Mouse (Mus musculus) kidney, embryonic 15.5 days (tissue): ENCODE measurements around the gene Aamp. TPM values are rescaled to one million over a fixed set of nuclear protein-coding genes. Genes with fewer than 3 reads are reported as not detected.

Experiments
- ATAC-seq: fragments of 200-750 bp; cut with Nextera tagmentation; replicated peaks from 2 replicates; pipeline ENCODE4 v1.8.0; 2017; ENCODE audit warnings: moderate TSS enrichment; ENCODE audit not compliant: low FRiP score
- H3K27ac ChIP-seq: fragments of 300-500 bp; sonication (generic); 2 replicates; pipeline ENCODE4 v1.5.1; 2015; ENCODE audit warnings: mild to moderate bottlenecking, inconsistent platforms
- H3K27me3 ChIP-seq: fragments of 300-500 bp; sonication (generic); 2 replicates; pipeline ENCODE4 v1.6.1; 2015; ENCODE audit warnings: inconsistent platforms
- H3K36me3 ChIP-seq: fragments of 300-500 bp; sonication (generic); 2 replicates; pipeline ENCODE4 v1.6.1; 2015; ENCODE audit warnings: inconsistent platforms
- H3K4me1 ChIP-seq: fragments of 300-500 bp; sonication (generic); 2 replicates; pipeline ENCODE4 v1.6.1; 2015; ENCODE audit warnings: inconsistent platforms
- H3K4me2 ChIP-seq: fragments of 300-500 bp; sonication (generic); 2 replicates; pipeline ENCODE4 v1.6.1; 2015; ENCODE audit warnings: moderate library complexity, mild to moderate bottlenecking, inconsistent platforms
- H3K4me3 ChIP-seq: fragments of 300-500 bp; sonication (generic); replicated peaks from 2 replicates; pipeline ENCODE4 v1.5.1; 2015; ENCODE audit warnings: mild to moderate bottlenecking, inconsistent platforms
- H3K9ac ChIP-seq: fragments of 300-500 bp; sonication (generic); 2 replicates; pipeline ENCODE4 v1.6.1; 2015; ENCODE audit warnings: mild to moderate bottlenecking, inconsistent platforms
- H3K9me3 ChIP-seq: fragments of 300-500 bp; sonication (generic); replicated peaks from 2 replicates; pipeline ENCODE4 v1.6.1; 2016; ENCODE audit warnings: inconsistent platforms
- whole genome bisulfite sequencing: fragments of 180-500 bp; shearing (Covaris S2); methylation state at CpG from one replicate; pipeline ENCODE4 v1.1.7; 2015; ENCODE audit warnings: mixed read lengths; 5-methylcytosine and 5-hydroxymethylcytosine counted together
- polyA plus RNA-seq: library from polyadenylated mRNA; unstranded; fragments of >200 nt; fragmentation: Nextera tagmentation; extraction: Ambion mirVana; gene quantifications from 2 replicates; pipeline ENCODE4 v1.2.1, GENCODE M21; 2015

The Aamp gene
- polyA plus RNA-seq, 1 experiment from 2014 or later = 283 TPM

DNA sequence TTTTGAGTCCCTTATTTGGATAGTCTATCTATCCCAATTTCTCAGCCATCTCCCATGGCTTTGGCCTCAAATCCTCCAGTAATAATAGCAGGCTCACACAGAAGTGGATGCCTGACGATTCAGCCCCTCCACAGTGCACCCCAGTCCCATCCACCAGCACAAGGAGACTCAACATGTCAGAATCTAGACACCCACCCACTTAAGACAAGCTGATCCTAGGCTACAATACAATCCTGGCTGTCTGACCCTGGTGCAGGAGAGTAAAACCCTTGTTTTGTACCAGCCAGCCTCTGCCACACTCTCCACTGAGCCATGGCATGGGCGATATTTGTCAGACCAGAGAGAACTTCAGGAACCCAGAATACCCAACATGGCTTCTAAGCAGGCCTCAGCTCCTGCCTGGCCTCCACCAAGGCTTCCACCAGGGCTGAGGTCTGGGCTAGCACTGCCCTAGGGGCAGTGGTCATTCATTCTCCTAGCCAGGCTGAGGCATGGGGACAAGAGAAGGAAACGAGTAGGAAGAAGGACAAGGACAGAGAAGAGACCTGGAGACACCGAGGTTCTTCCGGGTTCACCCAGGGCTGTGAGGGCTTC, 13.7 kb upstream of the Aamp start:
- H3K4me3 ChIP-seq = no peak overlapping the region
- peaks cover 11% of the 10 kb centered on the region for H3K36me3 ChIP-seq
- no peak overlapping the region for H3K9ac ChIP-seq
- no peak for ATAC-seq
- H3K27ac ChIP-seq = peak overlapping the region; percentile 58; the same call in 1 of the 2 replicates
- 85% methylated on average over 5 of the region's 5 CpGs for WGBS
- H3K4me2 ChIP-seq = no peak overlapping the region
- H3K4me1 ChIP-seq = peaks cover 79% of the 10 kb centered on the region
- H3K27me3 ChIP-seq = no peaks in the 10 kb centered on the region
- no peaks in the 10 kb centered on the region for H3K9me3 ChIP-seq

DNA sequence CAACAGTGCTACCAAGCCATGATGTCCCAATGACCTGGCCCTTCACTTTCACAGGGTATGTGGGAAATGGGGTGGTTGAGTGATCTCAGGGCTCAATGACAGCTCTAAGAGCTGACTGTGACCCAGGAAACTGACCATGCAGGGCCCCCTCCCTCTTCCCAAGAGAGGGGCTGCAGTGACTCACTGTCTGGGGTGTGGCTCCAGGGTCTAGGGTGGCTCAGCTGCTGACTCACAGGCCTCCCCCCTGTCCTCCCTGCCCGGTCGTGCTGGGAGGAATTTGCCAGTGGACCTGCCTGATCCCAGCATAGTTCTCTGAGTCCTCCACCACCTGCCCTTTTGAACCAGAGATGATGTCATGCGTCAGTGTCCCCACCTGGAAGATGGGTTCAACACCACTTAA, 12.7 kb upstream of the Aamp start:
- Histone ChIP-seq H3K27me3 (no peaks in the 10 kb centered on the region), H3K9ac (no peak overlapping the region), H3K4me2 (peak overlapping the region; percentile 53; the same call in 1 of the 2 replicates), H3K36me3 (peaks cover 21% of the 10 kb centered on the region), H3K27ac (peak overlapping the region; percentile 98), H3K9me3 (no peaks in the 10 kb centered on the region), H3K4me1 (peaks cover 69% of the 10 kb centered on the region), H3K4me3 (no peak overlapping the region)
- WGBS = 41% methylated on average over 3 of the region's 3 CpGs
- peak; percentile 23; the same call in 1 of the 2 replicates for ATAC-seq

DNA sequence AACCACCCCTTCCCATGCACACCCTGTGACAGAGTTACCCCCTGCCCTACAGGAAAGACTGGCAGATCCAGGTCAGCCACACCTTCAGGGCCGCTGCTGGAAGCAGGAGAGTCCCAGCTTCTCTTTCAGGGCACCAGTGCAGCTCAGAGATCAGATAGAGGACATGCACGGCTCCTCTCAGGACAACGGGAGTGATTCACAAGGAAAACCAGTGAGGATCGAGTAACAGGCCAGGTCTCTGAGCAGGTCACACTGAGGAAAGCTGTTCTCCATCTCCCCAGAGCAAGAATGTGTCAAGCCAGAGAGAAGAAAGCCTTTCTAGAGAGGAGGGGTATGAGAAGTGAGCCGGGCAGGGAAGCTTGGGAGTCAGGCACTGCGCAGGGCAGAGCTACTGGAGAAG, 11.9 kb upstream of the Aamp start:
- peak overlapping the region; percentile 98 for H3K27ac ChIP-seq
- H3K9me3 ChIP-seq = no peaks in the 10 kb centered on the region
- ATAC-seq = peak; percentile 37
- no peak overlapping the region for H3K4me3 ChIP-seq
- H3K36me3 ChIP-seq = peaks cover 29% of the 10 kb centered on the region
- H3K4me1 ChIP-seq = peaks cover 65% of the 10 kb centered on the region
- no peaks in the 10 kb centered on the region for H3K27me3 ChIP-seq
- 16% methylated on average over 6 of the region's 6 CpGs for WGBS
- peak overlapping the region; percentile 53 for H3K4me2 ChIP-seq
- H3K9ac ChIP-seq = peak overlapping the region; percentile 41; the same call in 1 of the 2 replicates

DNA sequence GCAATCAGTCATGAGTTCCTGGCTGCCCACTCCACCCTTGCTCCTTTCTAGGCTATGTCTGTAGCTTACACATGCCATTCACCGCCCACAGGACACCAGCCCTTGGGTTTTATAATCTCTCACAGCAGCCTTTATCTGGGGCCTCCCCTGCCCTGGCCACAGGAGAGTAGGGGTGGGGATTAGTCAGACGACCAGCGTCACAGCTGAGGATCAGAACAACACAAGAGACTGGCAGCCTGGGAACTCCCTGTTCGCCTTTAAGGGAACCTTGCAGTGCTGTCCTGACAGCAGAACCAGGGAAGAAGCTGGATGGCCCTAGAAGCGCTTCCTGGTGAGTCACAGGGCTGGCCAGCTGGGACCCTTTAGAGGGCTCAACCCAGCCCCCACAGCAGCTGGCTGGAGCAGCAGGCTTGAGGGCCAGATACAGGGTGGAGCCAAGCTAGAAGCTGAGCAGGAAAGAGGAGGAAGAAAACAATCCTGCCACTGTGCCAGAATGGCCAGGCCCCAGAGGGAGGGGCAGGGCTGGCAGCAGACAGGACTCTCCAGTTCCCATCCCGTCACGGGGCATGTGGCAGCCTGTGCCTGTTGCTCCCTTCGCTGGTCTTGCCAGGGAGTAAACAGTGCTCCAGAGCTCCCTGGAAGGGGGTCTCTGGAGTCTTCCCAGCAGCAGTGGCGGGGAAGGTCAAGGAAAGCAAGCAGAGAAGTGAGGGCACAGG, 11.1 kb upstream of the Aamp start:
- 10% methylated on average over 9 of the region's 9 CpGs for WGBS
- Histone ChIP-seq H3K9me3 (no peaks in the 10 kb centered on the region), H3K27ac (peak overlapping the region; percentile 98), H3K4me1 (peaks cover 64% of the 10 kb centered on the region), H3K9ac (0 out of 2 replicates have a peak overlapping the region, but pooled peaks have one; percentile 41), H3K36me3 (peaks cover 36% of the 10 kb centered on the region), H3K27me3 (no peaks in the 10 kb centered on the region), H3K4me2 (peak overlapping the region; percentile 53), H3K4me3 (peak overlapping the region; percentile 18)
- peak; percentile 92 for ATAC-seq

DNA sequence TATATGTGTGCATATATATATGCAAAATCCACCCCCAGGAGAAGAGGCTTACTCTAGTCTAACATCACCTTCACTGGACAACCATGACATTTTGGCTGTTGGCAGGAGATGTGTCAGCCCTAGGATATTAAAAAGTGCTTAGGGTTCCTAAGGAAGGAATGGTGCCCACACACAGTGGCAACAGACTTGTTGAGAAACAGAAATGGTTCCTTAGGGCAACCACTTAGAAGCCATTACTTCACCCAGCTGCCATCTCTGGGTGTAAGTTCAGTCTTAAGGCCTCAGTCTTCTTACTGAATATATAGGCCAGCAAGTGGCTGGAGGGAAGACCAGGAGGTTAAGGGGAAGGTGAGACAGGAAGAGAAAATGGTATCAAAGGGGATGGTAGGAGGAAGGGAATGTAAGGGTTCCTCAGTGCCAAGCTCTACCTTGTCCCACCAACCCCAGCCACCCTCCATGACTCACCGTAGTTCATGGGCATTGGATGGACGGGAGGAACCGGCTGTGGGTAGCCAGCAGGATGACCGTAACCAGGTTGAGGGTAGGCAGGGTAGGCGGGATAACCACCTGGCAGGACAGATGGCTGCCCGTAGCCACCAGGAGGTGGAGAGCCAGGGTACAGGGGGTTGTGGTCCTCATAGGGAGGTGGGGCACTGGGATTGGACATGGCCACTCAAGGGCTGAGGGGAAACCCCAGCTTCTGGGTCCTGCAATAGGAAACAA, 10.4 kb upstream of the Aamp start:
- H3K9ac ChIP-seq = 0 out of 2 replicates have a peak overlapping the region, but pooled peaks have one; percentile 41
- ATAC-seq = no peak
- no peaks in the 10 kb centered on the region for H3K27me3 ChIP-seq
- WGBS = 85% methylated on average over 6 of the region's 6 CpGs
- peak overlapping the region; percentile 53 for H3K4me2 ChIP-seq
- peaks cover 43% of the 10 kb centered on the region for H3K36me3 ChIP-seq
- peaks cover 64% of the 10 kb centered on the region for H3K4me1 ChIP-seq
- H3K27ac ChIP-seq = peak overlapping the region; percentile 98
- no peak overlapping the region for H3K4me3 ChIP-seq
- no peaks in the 10 kb centered on the region for H3K9me3 ChIP-seq

DNA sequence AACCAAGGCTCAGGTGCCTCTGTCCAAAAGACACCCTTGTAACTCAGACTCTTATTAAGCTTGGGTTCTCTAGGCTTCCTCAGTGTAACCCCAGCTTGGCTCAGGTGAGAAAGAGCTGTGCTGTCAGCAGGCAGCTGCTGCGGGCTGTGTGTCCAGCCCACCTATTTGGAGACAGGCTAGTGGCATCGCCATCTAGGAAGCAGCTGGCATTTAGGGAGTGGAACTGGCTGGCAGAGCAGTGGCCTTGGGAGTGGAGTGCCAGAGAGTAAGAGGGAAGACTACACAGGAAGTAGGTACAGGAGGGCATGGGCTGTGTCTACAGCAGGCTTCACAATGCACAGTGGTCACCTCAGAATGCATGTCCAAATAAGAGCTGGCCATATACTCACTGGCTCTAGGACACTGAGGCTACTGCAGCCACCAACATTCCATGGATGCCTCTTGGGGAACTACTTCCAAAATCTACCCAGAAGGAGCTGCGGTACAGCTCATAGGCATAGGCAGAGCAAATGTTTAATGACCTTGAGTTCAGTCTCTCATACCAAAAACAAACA, 9.6 kb upstream of the Aamp start:
- Histone ChIP-seq H3K9me3 (no peaks in the 10 kb centered on the region), H3K4me1 (peaks cover 57% of the 10 kb centered on the region), H3K27me3 (no peaks in the 10 kb centered on the region), H3K4me2 (no peak overlapping the region), H3K27ac (no peak overlapping the region; the same call in 1 of the 2 replicates), H3K36me3 (peaks cover 50% of the 10 kb centered on the region), H3K9ac (no peak overlapping the region), H3K4me3 (no peak overlapping the region)
- ATAC-seq = no peak
- WGBS = 85% methylated on average over 3 of the region's 3 CpGs

DNA sequence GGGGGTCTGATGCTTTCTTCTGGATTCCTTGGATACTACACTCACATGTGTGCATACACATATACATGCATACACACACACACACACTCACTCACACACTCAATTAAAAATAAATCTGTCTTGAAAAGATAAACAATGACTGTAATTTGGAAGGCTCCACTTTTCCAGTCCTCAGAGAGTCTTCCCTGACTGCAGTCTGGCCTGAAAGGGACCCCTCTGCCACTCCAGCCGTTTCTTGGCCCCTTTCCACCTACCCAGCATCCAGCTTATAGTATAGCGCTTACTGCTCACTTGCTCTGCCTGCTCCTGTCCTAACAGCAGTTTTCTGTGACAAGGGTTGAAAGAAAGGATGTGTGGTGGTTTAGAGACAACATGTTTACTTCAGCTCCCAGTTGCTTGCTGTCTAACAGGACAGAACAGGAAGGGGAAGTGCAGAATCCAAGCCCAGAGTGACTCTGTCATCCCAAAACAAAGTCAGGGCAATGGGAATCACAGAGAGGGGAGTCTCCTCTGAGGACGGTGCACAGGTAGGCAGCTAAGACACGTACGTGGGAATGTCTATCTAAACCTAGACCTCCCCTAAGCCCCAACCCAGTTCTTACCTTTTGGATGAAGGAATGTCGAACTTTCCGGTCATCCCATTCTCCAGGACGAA, 8.9 kb upstream of the Aamp start:
- no peak for ATAC-seq
- H3K27me3 ChIP-seq = no peaks in the 10 kb centered on the region
- no peak overlapping the region for H3K4me2 ChIP-seq
- H3K9me3 ChIP-seq = no peaks in the 10 kb centered on the region
- no peak overlapping the region for H3K4me3 ChIP-seq
- H3K36me3 ChIP-seq = peaks cover 57% of the 10 kb centered on the region
- WGBS = 83% methylated on average over 8 of the region's 8 CpGs
- H3K4me1 ChIP-seq = peaks cover 50% of the 10 kb centered on the region
- H3K9ac ChIP-seq = no peak overlapping the region
- 0 out of 2 replicates have a peak overlapping the region, but pooled peaks have one; percentile 4 for H3K27ac ChIP-seq

DNA sequence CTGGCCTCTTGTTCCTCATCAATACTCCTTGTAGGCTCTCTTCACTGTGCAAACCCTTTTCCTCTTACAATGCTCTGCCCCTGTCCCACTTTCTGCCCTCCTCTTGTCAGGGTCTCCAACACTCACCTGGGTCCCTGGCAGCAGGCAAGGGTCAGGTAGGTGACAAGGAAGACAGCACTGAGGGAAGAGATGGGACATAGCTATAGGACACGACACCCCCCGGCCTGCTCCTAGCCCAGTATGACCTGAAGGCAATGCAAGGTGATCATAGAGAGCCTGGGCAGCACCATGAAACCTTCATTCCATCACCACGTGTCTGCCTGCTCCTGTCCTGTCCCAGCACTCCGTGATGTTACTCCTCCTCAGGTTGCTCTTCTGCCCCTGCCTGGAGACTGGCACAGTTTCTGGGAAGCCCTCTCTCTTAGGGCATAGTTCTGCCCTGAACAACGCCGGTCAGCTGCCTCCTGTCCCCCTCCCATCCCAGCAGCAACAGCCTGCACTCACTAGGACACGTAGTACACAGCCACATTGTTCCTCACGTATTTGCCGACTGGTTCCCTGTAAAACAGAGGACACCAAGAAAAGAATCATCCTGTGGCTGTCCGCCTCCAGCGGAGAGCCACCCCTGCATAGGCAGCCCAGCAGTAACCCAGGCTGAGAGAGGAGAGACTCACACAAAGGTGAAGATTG, 7.9 kb upstream of the Aamp start:
- peaks cover 41% of the 10 kb centered on the region for H3K4me1 ChIP-seq
- H3K4me2 ChIP-seq = no peak overlapping the region
- no peaks in the 10 kb centered on the region for H3K9me3 ChIP-seq
- H3K36me3 ChIP-seq = peaks cover 66% of the 10 kb centered on the region
- no peak overlapping the region for H3K4me3 ChIP-seq
- 0 out of 2 replicates have a peak overlapping the region, but pooled peaks have one; percentile 4 for H3K27ac ChIP-seq
- no peak overlapping the region for H3K9ac ChIP-seq
- no peak for ATAC-seq
- no peaks in the 10 kb centered on the region for H3K27me3 ChIP-seq
- WGBS = 89% methylated on average over 11 of the region's 11 CpGs

DNA sequence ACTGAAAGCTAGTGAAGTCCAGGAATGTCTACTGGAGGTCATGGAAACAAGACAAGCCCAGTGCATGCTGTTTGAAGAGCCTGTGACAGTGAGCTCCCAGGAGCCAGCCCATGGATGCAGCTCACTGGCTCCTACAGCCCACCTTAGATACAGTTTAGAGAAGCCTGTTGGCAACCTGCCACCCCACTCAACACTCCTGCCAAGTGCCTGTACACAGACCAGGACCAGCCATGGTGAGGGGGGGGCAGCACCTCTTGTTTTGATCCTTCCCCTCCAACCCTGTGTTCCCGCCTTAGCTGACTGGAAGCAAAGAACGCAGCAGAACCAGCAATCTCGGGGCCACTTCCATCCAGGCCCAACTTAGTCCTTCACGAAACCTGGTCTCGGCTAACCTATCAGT, 5.6 kb upstream of the Aamp start:
- Histone ChIP-seq H3K4me1 (peaks cover 35% of the 10 kb centered on the region), H3K4me2 (no peak overlapping the region), H3K27ac (no peak overlapping the region), H3K9ac (no peak overlapping the region), H3K36me3 (peaks cover 76% of the 10 kb centered on the region), H3K27me3 (no peaks in the 10 kb centered on the region), H3K9me3 (no peaks in the 10 kb centered on the region), H3K4me3 (no peak overlapping the region)
- ATAC-seq = no peak
- 96% methylated on average over 5 of the region's 5 CpGs for WGBS

DNA sequence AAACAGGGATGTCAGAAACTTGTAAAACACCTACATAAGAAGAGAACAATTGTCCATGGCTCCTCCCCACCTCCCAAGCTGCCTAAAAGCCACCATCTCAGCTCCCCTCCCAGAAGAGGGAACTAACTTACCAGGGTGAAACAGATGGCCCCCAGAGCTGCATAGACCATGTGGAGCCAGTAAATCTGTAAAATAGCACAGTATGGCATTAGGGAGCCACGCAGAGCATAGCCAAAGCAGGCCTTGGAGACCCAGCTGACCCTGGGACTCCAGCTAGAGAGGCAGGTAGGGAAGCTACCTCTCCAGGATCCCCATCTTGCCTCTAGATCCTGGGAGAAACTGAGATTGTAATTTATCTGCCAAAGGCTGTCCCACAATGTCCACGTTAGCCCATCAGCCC, 5.2 kb upstream of the Aamp start:
- WGBS = 88% methylated on average over 2 of the region's 2 CpGs
- H3K27ac ChIP-seq = no peak overlapping the region
- peaks cover 76% of the 10 kb centered on the region for H3K36me3 ChIP-seq
- no peaks in the 10 kb centered on the region for H3K27me3 ChIP-seq
- peaks cover 31% of the 10 kb centered on the region for H3K4me1 ChIP-seq
- no peak for ATAC-seq
- no peak overlapping the region for H3K4me3 ChIP-seq
- H3K9ac ChIP-seq = no peak overlapping the region
- H3K9me3 ChIP-seq = no peaks in the 10 kb centered on the region
- H3K4me2 ChIP-seq = no peak overlapping the region

DNA sequence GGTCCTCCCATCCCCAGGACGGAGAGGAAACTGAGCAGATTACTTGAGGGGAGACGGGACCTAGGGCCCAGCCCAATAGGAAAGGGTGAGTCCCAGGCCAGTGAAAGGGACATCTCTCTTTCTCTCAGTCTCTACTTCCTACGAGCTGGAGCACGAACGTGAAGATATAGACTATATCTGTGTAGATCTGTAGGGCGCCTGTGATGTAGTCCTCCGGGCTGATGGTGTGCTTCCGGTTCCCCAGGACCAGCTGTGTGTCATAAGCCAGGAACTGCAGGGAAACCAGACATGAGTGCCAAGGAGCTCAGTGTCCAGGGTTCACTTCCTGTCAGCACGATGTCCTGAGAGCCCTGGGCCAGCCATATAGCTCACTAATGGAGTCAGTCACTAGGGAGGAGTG, 4.7 kb upstream of the Aamp start:
- WGBS = 89% methylated on average over 9 of the region's 9 CpGs
- Histone ChIP-seq H3K27me3 (no peaks in the 10 kb centered on the region), H3K9ac (no peak overlapping the region), H3K9me3 (no peaks in the 10 kb centered on the region), H3K4me3 (no peak overlapping the region), H3K27ac (no peak overlapping the region), H3K4me1 (peaks cover 28% of the 10 kb centered on the region), H3K4me2 (no peak overlapping the region), H3K36me3 (peaks cover 75% of the 10 kb centered on the region)
- no peak for ATAC-seq
